Mouse (Mus musculus): ENCODE measurements around the gene Spcs2.

- no peak for TF ChIP-seq CTCF (IDR thresholded peaks at IDR 0.05; ENCODE audit: low read depth, low read length)
- TF ChIP-seq POLR2AphosphoS5 (IDR thresholded peaks at IDR 0.05; ENCODE audit: insufficient replicate concordance, low read depth, low read length) = no peak
- no peak for TF ChIP-seq TAL1 (conservative IDR thresholded peaks at IDR 0.05; ENCODE audit: low read depth, low read length)
- no peak for TF ChIP-seq GATA1 (IDR thresholded peaks at IDR 0.05; ENCODE audit: borderline replicate concordance, low read length)
Measured at GRCm38 (mm10) chr7:99828083-99828570, 35.1 kb downstream of the Spcs2 start, which contains the start of gene Neu3.
